Mouse (Mus musculus): ENCODE data around the gene Cpt1b.

GRCm38 (mm10) chr15:89425711-89426121, at the start of gene Cpt1b:
- TF ChIP-seq CTCF (IDR thresholded peaks at IDR 0.05; ENCODE audit: low read depth, low read length), result no peak
- no peak for TF ChIP-seq POLR2AphosphoS5 (IDR thresholded peaks at IDR 0.05; ENCODE audit: insufficient replicate concordance, low read depth, low read length)
- no peak for TF ChIP-seq TAL1 (conservative IDR thresholded peaks at IDR 0.05; ENCODE audit: low read depth, low read length)
